Mouse (Mus musculus): ENCODE results near the gene Hddc3. TPM values are rescaled to one million over a fixed set of nuclear protein-coding genes. Genes with fewer than 3 reads are reported as not detected.
"Not testable (repeated sequence)": the region's sequence is repeated elsewhere in the genome, so short reads cannot be mapped to it uniquely, and the experiment has no call there.

Gene Hddc3
- polyA plus RNA-seq, 2 experiments, result 2.8 to 5.3 TPM

DNA sequence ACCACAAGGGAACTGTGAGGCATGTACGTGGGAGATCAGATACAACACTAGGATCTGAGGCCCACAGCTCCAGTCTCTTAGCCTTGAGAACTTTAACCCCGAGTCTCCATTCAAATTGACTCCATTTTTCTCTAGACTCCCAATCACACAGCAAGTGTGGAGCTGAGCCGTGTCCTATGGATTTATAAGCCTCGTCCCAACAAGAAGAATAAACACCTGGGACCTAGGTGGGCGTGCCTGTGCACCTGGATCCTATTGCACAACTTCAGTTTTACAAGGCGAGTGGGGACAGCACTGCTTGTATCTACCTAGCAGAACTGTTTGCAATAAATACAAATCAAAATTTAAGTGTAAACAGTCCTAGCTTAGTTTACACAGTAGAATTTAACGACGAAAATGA lies 19.6 kb upstream of the Hddc3 start:
- 12% methylated on average over 8 of the region's 8 CpGs for WGBS (ENCODE audit: insufficient replicate concordance)
- peak overlapping the region; percentile 14 for H3K27ac ChIP-seq

DNA sequence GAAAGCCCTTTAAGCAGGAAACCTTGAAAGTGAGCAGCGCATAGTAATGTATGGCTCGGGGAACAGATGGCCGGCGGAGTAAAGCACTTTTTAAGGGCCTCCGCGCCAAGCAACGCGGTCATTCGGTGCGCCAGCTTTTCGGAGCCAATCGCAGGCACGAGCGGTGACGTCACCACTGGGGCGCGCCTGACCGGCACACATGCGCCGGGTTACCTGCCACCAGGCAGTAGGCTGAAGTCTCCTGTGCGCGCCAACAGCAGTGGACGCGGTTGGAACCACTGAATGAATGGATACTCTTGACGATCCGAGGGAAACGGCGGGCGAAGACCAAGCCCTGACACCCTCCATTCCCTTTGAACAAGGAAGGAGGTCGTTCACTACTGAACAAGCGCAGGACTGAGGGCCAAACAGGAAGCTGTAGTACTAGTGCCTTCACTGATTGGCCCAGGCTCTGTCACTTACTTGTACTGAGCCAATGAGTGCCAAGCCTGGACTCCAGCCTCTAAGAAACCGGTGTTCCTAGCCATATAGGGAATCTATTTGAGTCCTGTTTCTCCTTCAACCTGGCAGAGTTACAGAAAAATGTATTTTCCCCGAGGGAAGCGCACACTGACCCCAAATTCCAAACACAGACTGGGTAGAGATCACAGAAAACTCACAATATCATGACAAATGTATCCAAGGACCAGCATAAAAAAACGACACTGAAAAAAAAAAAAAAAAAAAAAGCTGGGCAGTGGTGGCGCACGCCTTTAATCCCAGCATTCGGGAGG lies 18.7 kb upstream of the Hddc3 start, which contains the start of gene Rccd1:
TSS of gene Rccd1 (minus strand) at position 412 of the 773 bp plus-strand sequence.
- peaks cover 7 to 8% of the 10 kb centered on the region in 2 experiments; a peak in 3 of 4 replicates for H3K4me1 ChIP-seq (replicated peaks; ENCODE audit: control insufficient read depth in 2 of 2, insufficient read depth in 2 of 2, low read length in 1 of 2)
- no peaks in the 10 kb centered on the region; the same call in 1 of the 2 replicates for H3K36me3 ChIP-seq (replicated peaks; ENCODE audit: control insufficient read depth, insufficient read depth, low read depth)
- no peaks in the 10 kb centered on the region for H3K9me3 ChIP-seq (ENCODE audit: control insufficient read depth, low read length)
- peak; percentile 100 for ATAC-seq (ENCODE audit: insufficient read depth)
- peak; percentile 89 to 92 (median 89) for DNase-seq (ENCODE audit: low read depth in 3 of 3, low spot score in 3 of 3)
- H3K27me3 ChIP-seq (ENCODE audit: control insufficient read depth, insufficient read depth, low read length), result no peaks in the 10 kb centered on the region
- peak within 1 kb of the TSS; percentile 70 for H3K9ac ChIP-seq (replicated peaks)
- peak within 1 kb of the TSS; percentile 80 to 98 for H3K4me3 ChIP-seq (ENCODE audit: insufficient read depth in 1 of 2, low read depth in 2 of 2, low read length in 2 of 2)
- H3K4me2 ChIP-seq (ENCODE audit: low read depth), result peak within 1 kb of the TSS; percentile 87
- H3K27ac ChIP-seq, result peak within 1 kb of the TSS; percentile 46
- 2% methylated on average over 38 of the region's 38 CpGs for WGBS (ENCODE audit: insufficient replicate concordance)
- 0 out of 2 replicates have a peak, but pooled peaks have one; percentile 3 for TF ChIP-seq EP300 (IDR thresholded peaks at IDR 0.05; ENCODE audit: low read depth)
- TF ChIP-seq CTCF (IDR thresholded peaks at IDR 0.05; ENCODE audit: low read depth), result no peak; the same call in 1 of the 2 replicates

More for the DNA sequence above, 19.6 kb upstream of the Hddc3 start:
- peaks cover 7 to 8% of the 10 kb centered on the region in 2 experiments; a peak in 3 of 4 replicates for H3K4me1 ChIP-seq (replicated peaks; ENCODE audit: control insufficient read depth in 2 of 2, insufficient read depth in 2 of 2, low read length in 1 of 2)
- peak overlapping the region; percentile 70 for H3K9ac ChIP-seq (replicated peaks)
- peak overlapping the region; percentile 80 to 98 for H3K4me3 ChIP-seq (ENCODE audit: insufficient read depth in 1 of 2, low read depth in 2 of 2, low read length in 2 of 2)
- no peaks in the 10 kb centered on the region; the same call in 1 of the 2 replicates for H3K36me3 ChIP-seq (replicated peaks; ENCODE audit: control insufficient read depth, insufficient read depth, low read depth)
- H3K4me2 ChIP-seq (ENCODE audit: low read depth), result peak overlapping the region; percentile 87
- ATAC-seq (ENCODE audit: insufficient read depth), result no peak
- H3K9me3 ChIP-seq (ENCODE audit: control insufficient read depth, low read length), result no peaks in the 10 kb centered on the region
- DNase-seq (ENCODE audit: low read depth in 3 of 3, low spot score in 3 of 3), result no peak
- no peak for TF ChIP-seq EP300 (IDR thresholded peaks at IDR 0.05; ENCODE audit: low read depth)
- no peak for TF ChIP-seq CTCF (IDR thresholded peaks at IDR 0.05; ENCODE audit: low read depth)
- no peaks in the 10 kb centered on the region for H3K27me3 ChIP-seq (ENCODE audit: control insufficient read depth, insufficient read depth, low read length)

DNA sequence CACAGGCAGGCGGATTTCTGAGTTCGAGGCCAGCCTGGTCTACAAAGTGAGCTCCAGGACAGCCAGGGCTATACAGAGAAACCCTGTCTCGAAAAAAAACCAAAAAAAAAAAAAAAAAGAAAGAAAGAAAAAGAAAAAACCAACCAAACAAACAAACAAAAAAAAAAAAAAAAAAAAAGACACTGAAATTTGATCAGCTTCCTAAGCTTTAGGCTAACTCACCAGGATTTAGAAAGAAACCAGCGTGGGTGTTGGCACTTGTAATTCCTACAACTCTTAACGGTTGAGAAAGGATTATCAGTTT lies 18.1 kb upstream of the Hddc3 start:
- H3K27me3 ChIP-seq (ENCODE audit: control insufficient read depth, insufficient read depth, low read length); H3K9ac ChIP-seq (replicated peaks): not testable (repeated sequence)

DNA sequence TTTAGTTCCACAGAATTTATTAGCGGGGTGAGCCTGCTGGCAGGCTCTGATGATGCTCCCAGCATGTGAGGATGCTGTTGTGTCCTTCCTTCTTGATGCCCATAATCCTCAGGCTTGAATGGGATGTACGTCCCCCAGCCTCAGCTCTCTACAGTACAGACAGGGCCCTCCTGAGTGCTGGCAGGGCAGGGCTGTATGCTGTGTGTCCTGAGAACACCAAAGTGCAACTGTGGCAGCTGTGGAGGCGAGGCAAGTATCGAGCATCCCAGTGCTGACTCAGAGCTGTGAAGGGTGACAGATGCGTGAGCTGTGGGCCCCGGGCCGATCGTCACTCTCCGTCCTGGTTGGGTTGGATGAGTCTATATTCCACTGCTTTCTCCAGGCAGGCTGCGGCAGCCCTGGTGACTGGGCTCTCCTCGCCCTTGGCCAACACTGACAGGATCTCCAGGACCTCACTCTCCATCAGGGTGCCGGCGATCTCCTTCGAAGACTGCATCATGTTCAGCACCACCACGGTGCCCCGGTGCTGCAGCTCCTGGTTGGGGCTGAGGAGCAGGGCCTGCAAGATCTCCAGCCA lies 17.5 kb upstream of the Hddc3 start:
- DNase-seq (ENCODE audit: low read depth in 3 of 3, low spot score in 3 of 3) (no peak), ATAC-seq (ENCODE audit: insufficient read depth) (no peak)
- TF ChIP-seq EP300 (IDR thresholded peaks at IDR 0.05; ENCODE audit: low read depth) (no peak), CTCF (IDR thresholded peaks at IDR 0.05; ENCODE audit: low read depth) (no peak)
- Histone ChIP-seq H3K36me3 (replicated peaks; ENCODE audit: control insufficient read depth, insufficient read depth, low read depth) (no peaks in the 10 kb centered on the region; the same call in 1 of the 2 replicates), H3K27ac (no peak overlapping the region), H3K9me3 (ENCODE audit: control insufficient read depth, low read length) (no peaks in the 10 kb centered on the region), H3K27me3 (ENCODE audit: control insufficient read depth, insufficient read depth, low read length) (no peaks in the 10 kb centered on the region), H3K9ac (replicated peaks) (no peak overlapping the region), H3K4me2 (ENCODE audit: low read depth) (peak overlapping the region; percentile 87; the same call in 1 of the 2 replicates), H3K4me1 (replicated peaks; ENCODE audit: control insufficient read depth in 2 of 2, insufficient read depth in 2 of 2, low read length in 1 of 2) (peaks cover 7 to 8% of the 10 kb centered on the region in 2 experiments; a peak in 3 of 4 replicates), H3K4me3 (ENCODE audit: insufficient read depth in 1 of 2, low read depth in 2 of 2, low read length in 2 of 2) (no peak overlapping the region)
- WGBS (ENCODE audit: insufficient replicate concordance), result 92% methylated on average over 16 of the region's 16 CpGs

More for the DNA sequence above, 18.1 kb upstream of the Hddc3 start:
- H3K4me2 ChIP-seq (ENCODE audit: low read depth), result peak overlapping the region; percentile 87
- ATAC-seq (ENCODE audit: insufficient read depth); H3K4me1 ChIP-seq (replicated peaks; ENCODE audit: control insufficient read depth in 2 of 2, insufficient read depth in 2 of 2, low read length in 1 of 2); DNase-seq (ENCODE audit: low read depth in 3 of 3, low spot score in 3 of 3); H3K27ac ChIP-seq; H3K36me3 ChIP-seq (replicated peaks; ENCODE audit: control insufficient read depth, insufficient read depth, low read depth); H3K9me3 ChIP-seq (ENCODE audit: control insufficient read depth, low read length): not testable (repeated sequence)
- peak overlapping the region in 1 of 2 experiments; percentile 80; a peak in 2 of 4 replicates for H3K4me3 ChIP-seq (ENCODE audit: insufficient read depth in 1 of 2, low read depth in 2 of 2, low read length in 2 of 2)
- 27% methylated on average over 5 of the region's 5 CpGs for WGBS (ENCODE audit: insufficient replicate concordance)

DNA sequence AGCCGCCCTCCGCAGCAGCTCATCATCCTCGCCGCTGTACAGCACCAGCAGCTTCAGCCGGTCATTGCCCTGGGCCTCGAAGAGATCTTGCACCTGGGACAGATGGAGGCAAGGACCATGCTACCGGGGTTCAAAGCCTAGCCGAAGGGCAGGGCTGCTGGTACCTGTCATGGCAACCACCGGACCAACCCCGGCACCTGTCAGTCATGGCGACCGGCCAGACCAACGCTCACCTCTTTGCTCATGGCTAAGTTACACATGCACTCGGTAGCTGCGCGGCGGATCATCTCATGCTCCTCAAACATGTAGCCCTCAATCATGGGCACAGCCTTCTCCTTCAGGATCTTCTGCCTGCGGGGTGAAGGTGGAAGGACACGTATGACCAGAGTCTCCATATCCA lies 16.8 kb upstream of the Hddc3 start:
- Histone ChIP-seq H3K9ac (replicated peaks) (no peak overlapping the region), H3K27ac (no peak overlapping the region), H3K4me1 (replicated peaks; ENCODE audit: control insufficient read depth in 2 of 2, insufficient read depth in 2 of 2, low read length in 1 of 2) (peaks cover 7 to 8% of the 10 kb centered on the region in 2 experiments; a peak in 3 of 4 replicates), H3K4me3 (ENCODE audit: insufficient read depth in 1 of 2, low read depth in 2 of 2, low read length in 2 of 2) (no peak overlapping the region), H3K9me3 (ENCODE audit: control insufficient read depth, low read length) (no peaks in the 10 kb centered on the region), H3K27me3 (ENCODE audit: control insufficient read depth, insufficient read depth, low read length) (no peaks in the 10 kb centered on the region), H3K36me3 (replicated peaks; ENCODE audit: control insufficient read depth, insufficient read depth, low read depth) (no peaks in the 10 kb centered on the region; the same call in 1 of the 2 replicates), H3K4me2 (ENCODE audit: low read depth) (no peak overlapping the region)
- TF ChIP-seq CTCF (IDR thresholded peaks at IDR 0.05; ENCODE audit: low read depth), result no peak
- no peak for TF ChIP-seq EP300 (IDR thresholded peaks at IDR 0.05; ENCODE audit: low read depth)
- ATAC-seq (ENCODE audit: insufficient read depth) (no peak), DNase-seq (ENCODE audit: low read depth in 3 of 3, low spot score in 3 of 3) (no peak)
- 90% methylated on average over 19 of the region's 19 CpGs for WGBS (ENCODE audit: insufficient replicate concordance)

Measured in liver, embryonic 14.5 days (tissue).